Mouse (Mus musculus) C2C12 (cell line): ENCODE data around the gene Rrp8. TPM values are rescaled to one million over a fixed set of nuclear protein-coding genes. Genes with fewer than 3 reads are reported as not detected.

Experiments used
- H3K27me3 ChIP-seq: one replicate; pipeline ENCODE4 v1.6.1; 2011; ENCODE audit not compliant: control insufficient read depth, insufficient read depth, insufficient read length
- H3K36me3 ChIP-seq: one replicate; pipeline ENCODE4 v1.6.1; 2011; ENCODE audit not compliant: control insufficient read depth, insufficient read depth
- H3K4me3 ChIP-seq: one replicate; pipeline ENCODE4 v1.5.1; 2011; ENCODE audit warnings: mild to moderate bottlenecking, control low read depth; ENCODE audit not compliant: poor library complexity, insufficient read depth, severe bottlenecking
- H3K79me2 ChIP-seq: one replicate; pipeline ENCODE4 v1.6.1; 2011; ENCODE audit not compliant: control insufficient read depth, insufficient read depth
- H3K79me3 ChIP-seq: one replicate; pipeline ENCODE4 v1.6.1; 2011; ENCODE audit warnings: low read depth, control low read depth
- H3ac ChIP-seq: one replicate; pipeline ENCODE3; 2011; ENCODE audit warnings: low read depth; ENCODE audit not compliant: control insufficient read depth, insufficient read length
- CEBPB ChIP-seq: IDR thresholded peaks from one replicate; pipeline ENCODE4 v1.6.1; 2011; ENCODE audit warnings: low read depth, mild to moderate bottlenecking, control low read depth, moderate library complexity
- CTCF ChIP-seq: IDR thresholded peaks from one replicate; pipeline ENCODE4 v1.5.1; 2011; ENCODE audit not compliant: control insufficient read depth, insufficient read depth, insufficient read length
- FOSL1 ChIP-seq: IDR thresholded peaks from one replicate; pipeline ENCODE4 v1.8.0; 2011; ENCODE audit warnings: mild to moderate bottlenecking, low read length; ENCODE audit not compliant: poor library complexity, insufficient read depth, severe bottlenecking
- MAX ChIP-seq: IDR thresholded peaks from one replicate; pipeline ENCODE4 v1.6.1; 2011; ENCODE audit warnings: mild to moderate bottlenecking, control low read depth
- MYOD1 ChIP-seq: IDR thresholded peaks from one replicate; pipeline ENCODE4 v1.6.1; 2011; ENCODE audit warnings: low read depth; ENCODE audit not compliant: control insufficient read depth, insufficient read length
- MYOG ChIP-seq: IDR thresholded peaks from one replicate; pipeline ENCODE4 v1.6.1; 2011; ENCODE audit not compliant: control insufficient read depth, insufficient read length; ENCODE audit errors: extremely low read depth
- USF1 ChIP-seq: IDR thresholded peaks from one replicate; pipeline ENCODE4 v1.6.1; 2011; ENCODE audit warnings: low read depth, mild to moderate bottlenecking, control low read depth, moderate library complexity
- polyA plus RNA-seq: library from polyadenylated mRNA; unstranded; fragments of >200 nt; fragmentation: generic; extraction: Trizol; gene quantifications from one replicate; pipeline ENCODE4 v1.2.1, GENCODE M21; 2012; ENCODE audit warnings: missing spikeins

Rrp8 gene
- polyA plus RNA-seq, 1 experiment, result 35.8 TPM

DNA sequence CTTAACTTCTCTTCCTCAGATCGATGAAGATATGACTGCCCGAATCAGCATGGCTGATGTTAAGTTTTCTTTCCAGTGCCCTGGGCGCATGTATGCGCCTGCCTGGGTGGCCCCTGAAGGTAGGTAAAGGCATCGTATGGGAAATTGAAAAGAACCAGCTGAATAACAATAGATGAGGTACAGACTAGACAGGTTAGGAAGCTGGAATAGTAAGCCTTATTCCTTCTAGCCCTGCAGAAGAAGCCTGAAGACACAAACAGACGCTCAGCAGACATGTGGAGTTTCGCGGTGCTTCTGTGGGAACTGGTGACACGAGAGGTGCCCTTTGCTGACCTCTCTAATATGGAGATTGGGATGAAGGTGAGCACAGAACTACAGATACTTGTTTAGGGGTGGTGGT, 4.8 kb upstream of the Rrp8 start:
- H3K79me3 ChIP-seq, result peaks cover 32% of the 10 kb centered on the region
- H3K27me3 ChIP-seq, result no peaks in the 10 kb centered on the region
- peaks cover 40% of the 10 kb centered on the region for H3K36me3 ChIP-seq
- peaks cover 59% of the 10 kb centered on the region for H3K79me2 ChIP-seq
- no peak overlapping the region for H3ac ChIP-seq
- H3K4me3 ChIP-seq, result no peak overlapping the region
- TF ChIP-seq MYOD1 (no peak), CTCF (no peak), MAX (no peak), USF1 (no peak), MYOG (no peak), FOSL1 (no peak), CEBPB (no peak)

DNA sequence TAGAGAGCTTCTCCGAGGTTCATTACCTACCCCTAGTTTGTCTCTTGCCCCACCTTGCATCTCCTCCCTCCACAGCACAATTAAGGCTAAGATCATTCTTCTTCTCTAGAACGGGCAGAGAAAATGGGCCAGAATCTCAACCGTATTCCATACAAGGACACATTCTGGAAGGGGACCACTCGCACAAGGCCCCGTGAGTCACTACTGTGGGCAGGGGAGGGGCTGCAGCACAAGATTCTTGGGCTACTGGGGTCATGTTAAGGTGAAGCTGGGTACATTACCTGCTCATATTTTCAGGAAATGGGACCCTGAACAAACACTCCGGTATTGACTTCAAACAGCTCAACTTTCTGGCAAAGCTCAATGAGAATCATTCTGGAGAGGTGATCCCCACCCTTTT, 3.7 kb upstream of the Rrp8 start:
- TF ChIP-seq USF1, result no peak
- TF ChIP-seq MAX, result no peak
- TF ChIP-seq MYOG, result no peak
- TF ChIP-seq CEBPB, result no peak
- no peak for TF ChIP-seq CTCF
- peaks cover 68% of the 10 kb centered on the region for H3K79me2 ChIP-seq

DNA sequence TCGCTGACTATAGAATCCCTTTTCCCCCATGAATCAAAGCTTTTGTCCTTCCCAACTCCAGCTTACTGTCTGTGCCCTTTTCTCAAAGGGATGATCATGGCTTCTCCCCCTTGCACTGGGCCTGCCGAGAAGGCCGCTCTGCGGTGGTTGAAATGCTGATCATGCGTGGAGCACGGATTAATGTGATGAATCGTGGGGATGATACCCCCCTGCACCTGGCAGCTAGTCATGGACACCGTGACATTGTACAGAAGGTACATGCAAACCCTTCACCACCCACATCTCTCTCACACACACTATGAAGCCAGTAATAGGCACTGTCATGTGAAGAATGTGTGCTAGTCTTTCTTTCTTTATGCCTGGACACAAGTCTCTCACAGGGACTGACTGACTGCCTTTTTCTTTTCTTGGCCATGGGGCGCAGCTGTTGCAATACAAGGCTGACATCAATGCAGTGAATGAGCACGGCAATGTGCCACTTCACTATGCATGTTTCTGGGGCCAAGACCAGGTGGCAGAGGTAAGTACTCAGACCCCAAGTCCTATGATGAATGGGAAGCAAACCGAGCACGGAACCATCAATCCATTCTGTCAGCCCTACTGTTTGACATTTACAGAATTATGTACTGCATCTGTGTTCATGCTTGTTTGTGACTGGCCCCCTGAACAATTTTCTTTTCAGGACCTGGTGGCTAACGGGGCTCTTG, 3.1 kb upstream of the Rrp8 start:
- no peak overlapping the region for H3K4me3 ChIP-seq
- TF ChIP-seq USF1 (no peak), CTCF (no peak), FOSL1 (no peak), MYOD1 (no peak), MAX (no peak), MYOG (no peak), CEBPB (no peak)
- H3K36me3 ChIP-seq, result peaks cover 40% of the 10 kb centered on the region
- no peak overlapping the region for H3ac ChIP-seq
- peaks cover 44% of the 10 kb centered on the region for H3K79me3 ChIP-seq
- H3K27me3 ChIP-seq, result no peaks in the 10 kb centered on the region
- peaks cover 74% of the 10 kb centered on the region for H3K79me2 ChIP-seq

More for the DNA sequence above, 3.7 kb upstream of the Rrp8 start:
- H3K4me3 ChIP-seq, result no peak overlapping the region
- H3ac ChIP-seq, result no peak overlapping the region
- H3K79me3 ChIP-seq, result peaks cover 38% of the 10 kb centered on the region
- H3K27me3 ChIP-seq, result no peaks in the 10 kb centered on the region
- H3K36me3 ChIP-seq, result peaks cover 40% of the 10 kb centered on the region

DNA sequence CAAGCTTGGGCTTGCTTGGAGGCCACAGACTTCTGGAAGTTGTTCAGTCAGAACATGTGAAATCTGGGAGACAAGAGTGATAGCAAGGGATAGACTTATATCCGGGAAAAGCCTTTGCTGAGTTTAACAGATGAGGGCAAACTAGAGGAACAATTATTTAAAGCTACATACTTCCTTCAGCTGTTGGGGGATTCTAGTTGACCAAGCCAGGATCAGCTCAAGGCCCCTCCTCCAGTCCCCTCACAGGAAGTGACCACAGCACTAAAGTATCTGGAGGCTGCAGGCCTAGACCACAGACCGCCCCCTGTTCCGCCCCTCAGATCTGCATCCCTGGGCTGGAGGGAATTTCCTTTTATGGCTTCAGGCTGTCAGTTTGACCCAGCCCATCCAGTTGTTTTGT, 1.8 kb upstream of the Rrp8 start:
- H3K4me3 ChIP-seq, result peak overlapping the region; percentile 71
- no peak for TF ChIP-seq CTCF
- TF ChIP-seq FOSL1, result no peak
- TF ChIP-seq MAX, result no peak
- TF ChIP-seq CEBPB, result no peak
- no peak for TF ChIP-seq USF1
- no peak for TF ChIP-seq MYOD1
- peaks cover 55% of the 10 kb centered on the region for H3K79me3 ChIP-seq
- peak overlapping the region; percentile 27 for H3ac ChIP-seq
- H3K27me3 ChIP-seq, result no peaks in the 10 kb centered on the region
- H3K79me2 ChIP-seq, result peaks cover 85% of the 10 kb centered on the region
- peaks cover 45% of the 10 kb centered on the region for H3K36me3 ChIP-seq

DNA sequence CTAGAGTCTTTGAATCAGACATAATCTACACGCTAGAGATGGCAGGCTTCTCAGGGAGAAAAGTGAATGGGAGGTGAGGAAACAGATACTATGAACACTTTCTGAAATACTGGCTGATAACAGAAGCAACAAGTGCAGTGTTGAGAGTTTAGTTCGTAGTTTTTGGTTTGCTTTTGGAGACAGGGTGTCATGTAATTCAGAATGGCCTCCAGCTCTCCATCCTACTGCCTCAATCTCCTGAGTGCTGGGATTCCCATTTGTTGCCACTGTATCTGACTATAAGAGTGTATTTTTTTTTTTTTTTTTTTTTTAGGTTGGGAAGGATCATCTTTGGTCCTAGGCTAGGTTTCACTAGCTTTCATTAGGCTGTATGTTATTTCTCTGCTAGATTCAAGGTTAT, 1.1 kb upstream of the Rrp8 start:
- Histone ChIP-seq H3K36me3 (peaks cover 48% of the 10 kb centered on the region), H3K27me3 (no peaks in the 10 kb centered on the region), H3ac (peak overlapping the region; percentile 52), H3K79me3 (peaks cover 56% of the 10 kb centered on the region), H3K4me3 (peak overlapping the region; percentile 71), H3K79me2 (peaks cover 85% of the 10 kb centered on the region)
- TF ChIP-seq CTCF (no peak), MYOD1 (no peak), MYOG (no peak), FOSL1 (no peak), MAX (no peak), CEBPB (no peak), USF1 (no peak)

DNA sequence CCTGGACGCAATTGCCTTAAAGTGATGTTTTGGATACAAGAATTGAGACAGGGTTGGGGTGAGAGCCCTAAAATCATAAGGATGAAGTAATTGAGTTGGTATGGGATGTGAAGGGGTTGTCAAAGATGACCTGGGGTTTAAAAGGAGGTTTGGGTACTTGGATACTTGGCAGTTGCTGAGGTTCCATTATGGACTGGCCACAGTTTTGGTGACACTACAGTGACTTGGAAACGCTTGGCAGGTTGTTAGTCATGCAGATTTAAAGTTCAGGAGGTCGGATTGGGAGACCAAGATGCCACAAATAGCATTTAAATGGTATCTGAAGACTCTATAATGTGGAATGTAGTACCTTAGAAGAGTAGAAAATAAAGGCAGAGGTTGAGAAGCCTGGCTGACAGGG, 463 bp upstream of the Rrp8 start:
- no peaks in the 10 kb centered on the region for H3K27me3 ChIP-seq
- peaks cover 85% of the 10 kb centered on the region for H3K79me2 ChIP-seq
- peaks cover 49% of the 10 kb centered on the region for H3K36me3 ChIP-seq
- peak overlapping the region; percentile 71 for H3K4me3 ChIP-seq
- peak overlapping the region; percentile 75 for H3ac ChIP-seq
- peaks cover 51% of the 10 kb centered on the region for H3K79me3 ChIP-seq
- TF ChIP-seq CTCF (no peak), MAX (no peak), MYOD1 (no peak)
